In genomic region chr12:65037546-65037937, GRCm38 (mm10) we compare ENCODE assay signal across 8 mouse cellular contexts. TPM values are rescaled to one million over a fixed set of nuclear protein-coding genes. Genes with fewer than 3 reads are reported as not detected.
DNase-seq lines count a peak whose midpoint lies in the region; ATAC-seq and TF ChIP-seq lines count a peak whose summit lies in the region.

No protein-coding gene starts in this region.

- no peak for TF ChIP-seq CTCF in lung, embryonic 14.5 days (IDR thresholded peaks at IDR 0.05; ENCODE audit: low read depth)

- H3K4me2 ChIP-seq in lung, embryonic 14.5 days: peak overlapping the region; percentile 77
- peak overlapping the region; percentile 66 for H3K4me2 ChIP-seq in hindbrain, embryonic 14.5 days (replicated peaks)

- H3K27me3 ChIP-seq in lung, embryonic 14.5 days (ENCODE audit: insufficient read depth, low read length): no peaks in the 10 kb centered on the region
- H3K27me3 ChIP-seq in hindbrain, embryonic 14.5 days (ENCODE audit: control insufficient read depth, insufficient read depth, low read length): no peaks in the 10 kb centered on the region

- peak overlapping the region; percentile 97 for H3K4me3 ChIP-seq in lung, embryonic 14.5 days (ENCODE audit: low read depth, low read length)
- H3K4me3 ChIP-seq in hindbrain, embryonic 14.5 days (replicated peaks; ENCODE audit: low read length): peak overlapping the region; percentile 98

- peak overlapping the region; percentile 95 for H3K9ac ChIP-seq in lung, embryonic 14.5 days
- H3K9ac ChIP-seq in hindbrain, embryonic 14.5 days: peak overlapping the region; percentile 93

- peaks cover 6% of the 10 kb centered on the region; the same call in 1 of the 2 replicates for H3K36me3 ChIP-seq in lung, embryonic 14.5 days (ENCODE audit: insufficient read depth)
- H3K36me3 ChIP-seq in hindbrain, embryonic 14.5 days (replicated peaks; ENCODE audit: control insufficient read depth, insufficient read depth): peaks cover 3% of the 10 kb centered on the region; the same call in 1 of the 2 replicates

- H3K27ac ChIP-seq in lung, embryonic 14.5 days (ENCODE audit: low read depth): no peak overlapping the region
- no peak overlapping the region for H3K27ac ChIP-seq in hindbrain, embryonic 14.5 days

- no peaks in the 10 kb centered on the region for H3K9me3 ChIP-seq in lung, embryonic 14.5 days (ENCODE audit: low read depth, low read length)
- H3K9me3 ChIP-seq in hindbrain, embryonic 14.5 days (ENCODE audit: control insufficient read depth, low read length): no peaks in the 10 kb centered on the region

- DNase-seq in lung, embryonic 14.5 days: peak; percentile 18
- DNase-seq in lung, postnatal 10 days: no peak
- no peak for DNase-seq in hindbrain, embryonic 14.5 days (ENCODE audit: low spot score)
- no peak for DNase-seq in retina, embryonic 14.5 days (ENCODE audit: low spot score)
- DNase-seq in right cerebral cortex, adult 2 months (ENCODE audit: low spot score in 2 of 2): no peak

- 36% methylated on average over 4 of the region's 4 CpGs for WGBS in lung, embryonic 14.5 days
- 60% methylated on average over 4 of the region's 4 CpGs for WGBS in hindbrain, embryonic 14.5 days

- no peak for ATAC-seq in lung, embryonic 14.5 days (ENCODE audit: insufficient read depth)
- ATAC-seq in common myeloid progenitor, adult 5-6 weeks (replicated peaks; ENCODE audit: low read depth, poor library complexity, severe bottlenecking): peak; percentile 69
- ATAC-seq in hindbrain, embryonic 14.5 days (ENCODE audit: low FRiP score): no peak
- ATAC-seq in megakaryocyte-erythroid progenitor cell, adult 5-6 weeks (replicated peaks; ENCODE audit: low FRiP score, low TSS enrichment, poor library complexity, severe bottlenecking): 0 out of 2 replicates have a peak, but pooled peaks have one; percentile 36
- no peak for ATAC-seq in cerebellum, adult (ENCODE audit: insufficient number of reproducible peaks, low FRiP score, low TSS enrichment)

- H3K4me1 ChIP-seq in lung, embryonic 14.5 days (ENCODE audit: insufficient read depth): peaks cover 6% of the 10 kb centered on the region
- H3K4me1 ChIP-seq in hindbrain, embryonic 14.5 days (replicated peaks; ENCODE audit: control insufficient read depth, insufficient read depth, low read length): peaks cover 25% of the 10 kb centered on the region

RNA-seq across cellular contexts. Expression of gene Prpf39, which starts 1.4 kb away (rescaled TPM):
- polyA plus RNA-seq in lung, embryonic 14.5 days (2014; fragmentation: Nextera tagmentation; extraction: Ambion mirVana): 60.3 and 61.1 TPM in 2 replicates
- total RNA-seq in common myeloid progenitor, adult 5-6 weeks (2017): 93.6 and 96.9 TPM in 2 replicates
- polyA plus RNA-seq in hindbrain, embryonic 14.5 days (2014; fragmentation: Nextera tagmentation; extraction: Ambion mirVana): 50.3 and 54.3 TPM in 2 replicates
- 69.3 and 74.3 TPM in 2 replicates for total RNA-seq in megakaryocyte-erythroid progenitor cell, adult 5-6 weeks (2014; fragmentation: Nextera tagmentation)
- 85.1 and 98.6 TPM in 2 replicates for total RNA-seq in megakaryocyte-erythroid progenitor cell, adult 5-6 weeks (2017)

RNA-seq across cellular contexts. Expression of gene Fkbp3, which starts 36.3 kb away (rescaled TPM):
- 408 and 417 TPM in 2 replicates for polyA plus RNA-seq in lung, embryonic 14.5 days (2014; fragmentation: Nextera tagmentation; extraction: Ambion mirVana)
- total RNA-seq in common myeloid progenitor, adult 5-6 weeks (2017): 283 and 288 TPM in 2 replicates
- 401 and 423 TPM in 2 replicates for polyA plus RNA-seq in hindbrain, embryonic 14.5 days (2014; fragmentation: Nextera tagmentation; extraction: Ambion mirVana)
- total RNA-seq in megakaryocyte-erythroid progenitor cell, adult 5-6 weeks (2014; fragmentation: Nextera tagmentation): 165 and 170 TPM in 2 replicates
- 256 and 286 TPM in 2 replicates for total RNA-seq in megakaryocyte-erythroid progenitor cell, adult 5-6 weeks (2017)

RNA-seq across cellular contexts. Expression of gene Fancm, which starts 37.9 kb away (rescaled TPM):
- 12.0 and 17.6 TPM in 2 replicates for polyA plus RNA-seq in lung, embryonic 14.5 days (2014; fragmentation: Nextera tagmentation; extraction: Ambion mirVana)
- total RNA-seq in common myeloid progenitor, adult 5-6 weeks (2017): 37.3 and 81.3 TPM in 2 replicates
- 9.0 and 11.5 TPM in 2 replicates for polyA plus RNA-seq in hindbrain, embryonic 14.5 days (2014; fragmentation: Nextera tagmentation; extraction: Ambion mirVana)
- total RNA-seq in megakaryocyte-erythroid progenitor cell, adult 5-6 weeks (2014; fragmentation: Nextera tagmentation): 24.0 and 32.7 TPM in 2 replicates
- total RNA-seq in megakaryocyte-erythroid progenitor cell, adult 5-6 weeks (2017): 31.4 and 66.6 TPM in 2 replicates

Comparison
In these comparisons a context has a peak if more than half of its experiments do, and no peak if none do; other contexts are left out.
1. ATAC-seq: peak in common myeloid progenitor, adult 5-6 weeks (single experiment) and megakaryocyte-erythroid progenitor cell, adult 5-6 weeks (single experiment); none in lung, embryonic 14.5 days (single experiment), hindbrain, embryonic 14.5 days (single experiment) and cerebellum, adult (single experiment).